Mouse (Mus musculus) neural tube, embryonic 15.5 days (tissue): ENCODE measurements around the gene Shtn1. TPM values are rescaled to one million over a fixed set of nuclear protein-coding genes. Genes with fewer than 3 reads are reported as not detected.

ENCODE experiments used
- ATAC-seq: fragments of 200-750 bp; cut with Nextera tagmentation; 2 replicates; pipeline ENCODE4 v1.8.0; 2017; ENCODE audit warnings: mild to moderate bottlenecking, moderate TSS enrichment, moderate library complexity; ENCODE audit not compliant: low FRiP score
- H3K27ac ChIP-seq: fragments of 300-500 bp; sonication (generic); replicated peaks from 2 replicates; pipeline ENCODE4 v1.5.1; 2015; ENCODE audit warnings: mild to moderate bottlenecking, inconsistent platforms
- H3K27me3 ChIP-seq: fragments of 300-500 bp; sonication (generic); replicated peaks from 2 replicates; pipeline ENCODE4 v1.6.1; 2015; ENCODE audit warnings: inconsistent platforms
- H3K36me3 ChIP-seq: fragments of 300-500 bp; sonication (generic); 2 replicates; pipeline ENCODE4 v1.6.1; 2015; ENCODE audit warnings: inconsistent platforms
- H3K4me1 ChIP-seq: fragments of 300-500 bp; sonication (generic); 2 replicates; pipeline ENCODE4 v1.6.1; 2015; ENCODE audit warnings: inconsistent platforms
- H3K4me2 ChIP-seq: fragments of 300-500 bp; sonication (generic); 2 replicates; pipeline ENCODE4 v1.6.1; 2015; ENCODE audit warnings: inconsistent platforms, mild to moderate bottlenecking, moderate library complexity
- H3K4me3 ChIP-seq: fragments of 300-500 bp; sonication (generic); replicated peaks from 2 replicates; pipeline ENCODE4 v1.5.1; 2015; ENCODE audit warnings: mild to moderate bottlenecking, inconsistent platforms
- H3K9ac ChIP-seq: fragments of 300-500 bp; sonication (generic); replicated peaks from 2 replicates; pipeline ENCODE4 v1.6.1; 2015; ENCODE audit warnings: mild to moderate bottlenecking, inconsistent platforms
- H3K9me3 ChIP-seq: fragments of 300-500 bp; sonication (generic); replicated peaks from 2 replicates; pipeline ENCODE4 v1.6.1; 2016; ENCODE audit warnings: inconsistent platforms
- WGBS: fragments of 180-500 bp; shearing (Covaris S2); methylation state at CpG from one replicate; pipeline ENCODE4 v1.1.7; 2015; ENCODE audit warnings: mixed read lengths; 5-methylcytosine and 5-hydroxymethylcytosine counted together
- polyA plus RNA-seq: library from polyadenylated mRNA; unstranded; fragments of >200 nt; fragmentation: Nextera tagmentation; extraction: Ambion mirVana; gene quantifications from 2 replicates; pipeline ENCODE4 v1.2.1, GENCODE M21; 2015

Gene Shtn1
- polyA plus RNA-seq, 1 experiment from 2014 or later: 50.8 TPM

GRCm38 (mm10) chr19:58968731-58969506 lies 107.0 kb downstream of the Shtn1 start:
- peaks cover 16% of the 10 kb centered on the region for H3K4me1 ChIP-seq
- no peaks in the 10 kb centered on the region for H3K36me3 ChIP-seq
- no peak overlapping the region for H3K9ac ChIP-seq
- WGBS: 13% methylated on average over 15 of the region's 15 CpGs
- peaks cover 74% of the 10 kb centered on the region for H3K27me3 ChIP-seq
- no peak for ATAC-seq
- no peak overlapping the region for H3K4me2 ChIP-seq
- no peak overlapping the region for H3K4me3 ChIP-seq
- H3K9me3 ChIP-seq: no peaks in the 10 kb centered on the region
- H3K27ac ChIP-seq: no peak overlapping the region

DNA sequence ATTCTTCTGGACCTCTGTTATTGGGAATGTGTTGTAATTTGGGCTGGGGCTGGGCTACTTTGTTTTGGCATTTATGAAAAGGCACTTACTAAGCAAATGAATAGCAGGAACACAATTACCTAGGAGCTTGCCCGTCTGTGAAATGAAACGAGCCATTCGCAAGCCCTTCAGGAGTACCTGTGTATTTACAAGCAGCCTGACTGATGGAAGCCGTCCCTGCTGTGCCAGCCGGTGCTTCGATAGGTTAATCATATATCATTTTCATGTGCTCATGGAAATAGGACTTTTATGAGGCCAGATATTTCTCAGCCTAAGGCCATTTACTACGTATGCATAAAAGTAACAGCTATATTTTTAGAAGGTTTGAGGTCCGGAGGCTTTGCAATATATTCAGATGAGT lies 112.9 kb downstream of the Shtn1 start:
- peaks cover 41% of the 10 kb centered on the region for H3K27me3 ChIP-seq
- H3K27ac ChIP-seq: no peak overlapping the region
- H3K9ac ChIP-seq: no peak overlapping the region
- no peak for ATAC-seq
- H3K4me1 ChIP-seq: peaks cover 13% of the 10 kb centered on the region; the same call in 1 of the 2 replicates
- 38% methylated on average over 8 of the region's 8 CpGs for WGBS
- H3K4me3 ChIP-seq: no peak overlapping the region
- H3K9me3 ChIP-seq: no peaks in the 10 kb centered on the region
- H3K36me3 ChIP-seq: no peaks in the 10 kb centered on the region
- no peak overlapping the region for H3K4me2 ChIP-seq

DNA sequence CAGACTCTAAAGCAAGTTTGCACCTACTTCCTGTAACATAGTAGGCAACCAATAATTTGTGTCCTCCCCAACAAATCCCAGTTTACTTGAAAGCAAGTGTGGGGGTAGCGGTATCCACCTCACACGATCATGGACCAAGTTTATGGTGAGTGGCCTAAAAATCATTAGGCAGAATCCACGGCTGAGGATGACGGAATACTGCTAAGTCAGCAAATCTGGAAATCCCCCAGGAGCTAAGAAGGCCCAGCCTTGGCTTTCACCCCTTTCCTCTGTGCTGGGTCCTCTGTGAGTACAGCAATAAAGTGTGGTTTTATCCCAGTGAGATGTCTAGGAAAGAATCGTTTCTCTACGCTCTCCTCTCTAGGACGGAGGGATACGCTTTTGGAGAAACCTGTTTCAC lies 121.1 kb downstream of the Shtn1 start:
- no peak overlapping the region for H3K4me3 ChIP-seq
- ATAC-seq: no peak
- H3K4me2 ChIP-seq: no peak overlapping the region
- no peaks in the 10 kb centered on the region for H3K36me3 ChIP-seq
- peaks cover 41% of the 10 kb centered on the region for H3K27me3 ChIP-seq
- 92% methylated on average over 8 of the region's 8 CpGs for WGBS
- H3K9me3 ChIP-seq: no peaks in the 10 kb centered on the region
- H3K4me1 ChIP-seq: no peaks in the 10 kb centered on the region
- no peak overlapping the region for H3K9ac ChIP-seq
- no peak overlapping the region for H3K27ac ChIP-seq

GRCm38 (mm10) chr19:58952236-58952635 lies 123.7 kb downstream of the Shtn1 start:
- H3K27me3 ChIP-seq: peaks cover 48% of the 10 kb centered on the region
- H3K4me1 ChIP-seq: no peaks in the 10 kb centered on the region
- H3K27ac ChIP-seq: no peak overlapping the region
- ATAC-seq: no peak
- H3K4me3 ChIP-seq: no peak overlapping the region
- no peak overlapping the region for H3K4me2 ChIP-seq
- no peaks in the 10 kb centered on the region for H3K36me3 ChIP-seq
- 78% methylated on average over 11 of the region's 13 CpGs for WGBS
- no peaks in the 10 kb centered on the region for H3K9me3 ChIP-seq
- no peak overlapping the region for H3K9ac ChIP-seq

GRCm38 (mm10) chr19:58951521-58951920 lies 124.4 kb downstream of the Shtn1 start:
- Histone ChIP-seq H3K27me3 (peaks cover 55% of the 10 kb centered on the region), H3K9me3 (no peaks in the 10 kb centered on the region), H3K4me1 (no peaks in the 10 kb centered on the region), H3K4me3 (no peak overlapping the region), H3K9ac (no peak overlapping the region), H3K27ac (no peak overlapping the region), H3K4me2 (no peak overlapping the region), H3K36me3 (no peaks in the 10 kb centered on the region)
- ATAC-seq: no peak
- 89% methylated on average over 3 of the region's 3 CpGs for WGBS

- Histone ChIP-seq H3K27me3 (peaks cover 43% of the 10 kb centered on the region), H3K36me3 (no peaks in the 10 kb centered on the region), H3K9me3 (no peaks in the 10 kb centered on the region), H3K27ac (no peak overlapping the region), H3K9ac (no peak overlapping the region), H3K4me3 (no peak overlapping the region), H3K4me2 (no peak overlapping the region), H3K4me1 (peaks cover 14% of the 10 kb centered on the region)
- no peak for ATAC-seq
- 87% methylated on average over 7 of the region's 7 CpGs for WGBS
These were observed 129.9 kb downstream of the Shtn1 start for GRCm38 (mm10) chr19:58945959-58946358.

DNA sequence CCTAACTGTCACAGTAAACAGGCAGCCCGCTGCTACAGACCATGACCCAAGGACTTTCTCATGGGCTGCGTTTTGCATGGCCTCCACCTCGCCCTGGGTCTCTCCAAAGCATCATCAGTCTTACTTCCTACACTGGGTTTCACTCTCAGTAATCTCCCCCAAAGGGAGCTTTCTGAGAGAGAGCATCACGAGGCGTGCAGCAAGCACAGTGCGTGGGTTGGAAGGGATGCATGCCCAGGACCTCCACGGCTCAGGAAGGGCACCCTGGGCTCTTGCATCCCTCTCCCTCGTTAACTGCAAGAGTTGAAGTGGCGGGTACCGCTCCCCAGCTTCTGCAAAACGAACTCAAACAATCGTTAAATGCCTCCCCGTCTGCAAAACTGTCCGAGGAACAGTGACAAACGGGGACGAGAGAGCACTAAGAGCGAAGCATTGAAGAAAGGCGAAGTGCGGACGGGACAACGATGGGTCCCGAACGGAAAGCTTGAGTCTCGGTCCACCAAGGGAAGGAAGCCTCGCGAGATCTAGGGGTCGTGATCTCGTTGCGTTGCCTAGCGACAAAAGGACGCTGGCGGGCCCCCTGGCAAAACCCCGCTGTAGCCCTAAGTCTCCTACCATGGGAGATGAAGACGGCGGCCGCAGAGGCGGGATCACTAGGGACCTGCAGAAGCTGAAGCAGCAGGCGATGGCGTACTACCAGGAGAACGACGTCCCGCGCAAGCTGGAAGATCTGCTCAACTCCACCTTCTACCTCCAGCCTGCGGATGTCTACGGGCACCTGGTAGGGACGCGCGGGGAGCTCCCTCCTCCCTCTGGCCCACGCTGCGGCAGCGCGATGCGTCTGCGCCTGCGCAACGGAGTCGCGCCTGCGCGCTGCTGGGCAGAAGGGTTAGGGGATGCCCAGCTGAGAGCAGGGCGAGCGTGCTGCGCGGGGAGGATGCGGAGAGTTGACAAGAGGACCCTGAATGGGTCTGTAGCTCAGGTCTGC lies 132.8 kb downstream of the Shtn1 start, which contains the start of the genes Eno4 and Hspa12a:
Eno4 (plus strand) TSS at position 585 of the 988 bp plus-strand sequence.
Hspa12a (minus strand) TSS at position 814 of the 988 bp plus-strand sequence.
- H3K27me3 ChIP-seq: peaks cover 31% of the 10 kb centered on the region
- peak; percentile 99 for ATAC-seq
- no peaks in the 10 kb centered on the region for H3K9me3 ChIP-seq
- under 1% methylated on average over 65 of the region's 65 CpGs for WGBS
- no peaks in the 10 kb centered on the region for H3K36me3 ChIP-seq
- H3K27ac ChIP-seq: peak within 1 kb of the TSS; percentile 81
- H3K4me3 ChIP-seq: peak within 1 kb of the TSS; percentile 79
- peaks cover 14% of the 10 kb centered on the region for H3K4me1 ChIP-seq
- H3K9ac ChIP-seq: peak within 1 kb of the TSS; percentile 71
- peak within 1 kb of the TSS; percentile 93 for H3K4me2 ChIP-seq

GRCm38 (mm10) chr19:58933062-58933461 lies 142.8 kb downstream of the Shtn1 start:
- Histone ChIP-seq H3K27me3 (peaks cover 58% of the 10 kb centered on the region), H3K27ac (no peak overlapping the region), H3K9ac (no peak overlapping the region), H3K4me2 (no peak overlapping the region), H3K36me3 (no peaks in the 10 kb centered on the region), H3K9me3 (no peaks in the 10 kb centered on the region), H3K4me1 (peaks cover 19% of the 10 kb centered on the region; the same call in 1 of the 2 replicates), H3K4me3 (no peak overlapping the region)
- WGBS: 10% methylated on average over 4 of the region's 4 CpGs
- no peak for ATAC-seq

GRCm38 (mm10) chr19:58931081-58931800 lies 144.7 kb downstream of the Shtn1 start:
- H3K4me2 ChIP-seq: no peak overlapping the region

More at GRCm38 (mm10) chr19:58931081-58931800, 144.7 kb downstream of the Shtn1 start:
- peaks cover 19% of the 10 kb centered on the region; the same call in 1 of the 2 replicates for H3K4me1 ChIP-seq
- peak; percentile 50; the same call in 1 of the 2 replicates for ATAC-seq
- H3K9me3 ChIP-seq: no peaks in the 10 kb centered on the region
- WGBS: 20% methylated on average over 16 of the region's 16 CpGs
- no peak overlapping the region for H3K9ac ChIP-seq
- H3K36me3 ChIP-seq: no peaks in the 10 kb centered on the region
- H3K27me3 ChIP-seq: peaks cover 56% of the 10 kb centered on the region
- no peak overlapping the region for H3K27ac ChIP-seq
- H3K4me3 ChIP-seq: no peak overlapping the region
